Mouse (Mus musculus) liver, adult 2 months (tissue): ENCODE measurements around the gene Lbx2. TPM values are rescaled to one million over a fixed set of nuclear protein-coding genes. Genes with fewer than 3 reads are reported as not detected.

Source experiments
- DNase-seq: peaks from one replicate; pipeline ENCODE4 v3.0.0-alpha.2; 2011; ENCODE audit warnings: low read depth, low spot score; ENCODE audit errors: extremely low read depth
- H3K27ac ChIP-seq: fragments of 200-500 bp; replicated peaks from 2 replicates; pipeline ENCODE4 v1.5.1; 2012; ENCODE audit warnings: low read depth, mild to moderate bottlenecking, control low read depth, inconsistent platforms, low read length; ENCODE audit not compliant: insufficient read depth
- H3K27me3 ChIP-seq: fragments of 200-500 bp; 2 replicates; pipeline ENCODE4 v1.6.1; 2012; ENCODE audit warnings: mild to moderate bottlenecking, moderate library complexity, low read length, inconsistent platforms; ENCODE audit not compliant: control insufficient read depth, insufficient read depth
- H3K36me3 ChIP-seq: fragments of 200-500 bp; 2 replicates; pipeline ENCODE4 v1.6.1; 2012; ENCODE audit warnings: low read length, inconsistent platforms; ENCODE audit not compliant: control insufficient read depth, insufficient read depth
- H3K4me1 ChIP-seq: fragments of 200-500 bp; 2 replicates; pipeline ENCODE4 v1.6.1; 2011; ENCODE audit warnings: low read length; ENCODE audit not compliant: control insufficient read depth, insufficient read depth
- H3K4me3 ChIP-seq: fragments of 200-500 bp; 2 replicates; pipeline ENCODE4 v1.5.1; 2011; ENCODE audit warnings: low read depth, mild to moderate bottlenecking, control low read depth, low read length, moderate library complexity; ENCODE audit not compliant: insufficient read depth
- H3K79me2 ChIP-seq: fragments of 200-500 bp; 2 replicates; pipeline ENCODE4 v1.6.1; 2012; ENCODE audit warnings: inconsistent platforms, mild to moderate bottlenecking, low read length, moderate library complexity; ENCODE audit not compliant: control insufficient read depth, insufficient read depth
- H3K9ac ChIP-seq: fragments of 200-500 bp; 2 replicates; pipeline ENCODE4 v1.6.1; 2012; ENCODE audit warnings: low read depth, mild to moderate bottlenecking, control low read depth, inconsistent platforms, low read length
- CTCF ChIP-seq: fragments of 200-500 bp; IDR thresholded peaks from 2 replicates; pipeline ENCODE4 v1.5.1; 2011; ENCODE audit warnings: low read depth, low read length, control low read depth
- POLR2A ChIP-seq: fragments of 200-500 bp; IDR thresholded peaks from 2 replicates; pipeline ENCODE4 v1.6.1; 2011; ENCODE audit warnings: low read length, control low read depth; ENCODE audit not compliant: insufficient read depth; ENCODE audit errors: extremely low read depth
- WGBS: fragments of 180-500 bp; shearing (Covaris S2); methylation state at CpG from one replicate; pipeline ENCODE4 v1.1.7; 2018; 5-methylcytosine and 5-hydroxymethylcytosine counted together
- polyA plus RNA-seq: library from polyadenylated mRNA; depleted of rRNA; stranded (reverse); fragments of >200 nt; gene quantifications from 2 replicates; pipeline ENCODE4 v1.2.3, GENCODE M21; 2012
- total RNA-seq: library from RNA; depleted of rRNA; stranded (reverse); fragments of >200 nt; gene quantifications from 2 replicates; pipeline ENCODE4 v1.2.3, GENCODE M21; 2014

Lbx2 gene
- total and polyA plus RNA-seq, 2 experiments: 0.34 to 0.65 TPM

DNA sequence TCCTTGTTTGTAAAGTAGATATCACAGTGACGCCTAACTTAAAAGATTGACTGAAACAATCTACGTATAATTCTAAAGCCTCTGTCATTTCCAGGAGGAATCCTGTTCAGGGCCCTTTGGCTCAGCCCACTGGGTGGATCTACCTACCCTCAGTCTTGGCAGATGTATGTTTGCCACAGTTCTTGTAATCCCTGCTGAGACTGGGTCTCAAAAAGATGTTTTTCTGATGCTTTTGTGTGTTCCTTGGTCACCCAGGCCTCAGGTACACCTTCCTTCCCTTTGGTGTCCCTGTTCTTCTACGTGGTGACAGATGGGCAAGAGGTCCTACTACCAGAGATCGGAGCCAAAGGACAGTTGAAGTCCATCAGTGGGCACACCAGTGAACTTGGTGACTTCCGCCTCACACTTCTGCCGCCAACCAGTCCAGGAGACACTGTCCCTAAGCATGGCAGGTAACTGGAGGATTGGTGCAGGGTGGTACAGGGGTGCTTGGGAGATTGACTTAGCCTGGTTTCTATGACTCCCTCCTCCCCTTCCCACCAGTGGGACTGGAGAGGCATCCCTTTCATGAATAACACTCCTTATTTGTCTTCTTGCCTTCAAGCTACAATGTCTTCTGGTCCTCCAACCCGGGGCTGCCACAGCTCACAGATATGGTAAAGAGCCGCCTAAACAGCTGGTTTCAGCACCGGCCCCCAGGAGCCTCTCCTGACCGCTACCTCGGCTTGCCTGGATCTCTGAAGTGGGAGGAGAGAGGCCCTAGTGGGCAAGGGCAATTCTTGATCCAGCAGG is 30.4 kb downstream of the Lbx2 start:
- Histone ChIP-seq H3K79me2 (peaks cover 4% of the 10 kb centered on the region; the same call in 1 of the 2 replicates), H3K9ac (peak overlapping the region; percentile 93; the same call in 1 of the 2 replicates), H3K36me3 (no peaks in the 10 kb centered on the region), H3K4me1 (peaks cover 20% of the 10 kb centered on the region), H3K27ac (no peak overlapping the region), H3K27me3 (no peaks in the 10 kb centered on the region), H3K4me3 (peak overlapping the region; percentile 93; the same call in 1 of the 2 replicates)
- 67% methylated on average over 11 of the region's 11 CpGs for WGBS
- no peak for DNase-seq
- TF ChIP-seq CTCF: no peak
- no peak for TF ChIP-seq POLR2A

GRCm38 (mm10) chr6:83117165-83117438 is 30.9 kb downstream of the Lbx2 start:
- Histone ChIP-seq H3K27ac (no peak overlapping the region), H3K27me3 (no peaks in the 10 kb centered on the region), H3K36me3 (no peaks in the 10 kb centered on the region), H3K4me1 (peaks cover 20% of the 10 kb centered on the region), H3K79me2 (peaks cover 4% of the 10 kb centered on the region; the same call in 1 of the 2 replicates), H3K4me3 (no peak overlapping the region), H3K9ac (no peak overlapping the region)
- DNase-seq: no peak
- TF ChIP-seq POLR2A: no peak
- TF ChIP-seq CTCF: no peak
- 84% methylated on average over 4 of the region's 4 CpGs for WGBS

GRCm38 (mm10) chr6:83117616-83118015 is 31.4 kb downstream of the Lbx2 start:
- Histone ChIP-seq H3K79me2 (peaks cover 4% of the 10 kb centered on the region; the same call in 1 of the 2 replicates), H3K4me3 (no peak overlapping the region), H3K27ac (no peak overlapping the region), H3K27me3 (no peaks in the 10 kb centered on the region), H3K36me3 (no peaks in the 10 kb centered on the region), H3K4me1 (peaks cover 20% of the 10 kb centered on the region), H3K9ac (no peak overlapping the region)
- TF ChIP-seq CTCF (no peak), POLR2A (no peak)
- WGBS: 83% methylated on average over 13 of the region's 13 CpGs
- DNase-seq: no peak

GRCm38 (mm10) chr6:83118369-83118768 is 32.2 kb downstream of the Lbx2 start:
- DNase-seq: no peak
- H3K4me1 ChIP-seq: peaks cover 20% of the 10 kb centered on the region
- H3K27me3 ChIP-seq: no peaks in the 10 kb centered on the region
- H3K27ac ChIP-seq: no peak overlapping the region
- H3K79me2 ChIP-seq: peaks cover 4% of the 10 kb centered on the region; the same call in 1 of the 2 replicates
- TF ChIP-seq CTCF: no peak
- TF ChIP-seq POLR2A: no peak
- no peak overlapping the region for H3K9ac ChIP-seq
- no peaks in the 10 kb centered on the region; the same call in 1 of the 2 replicates for H3K36me3 ChIP-seq
- no peak overlapping the region for H3K4me3 ChIP-seq
- WGBS: 81% methylated on average over 11 of the region's 11 CpGs

DNA sequence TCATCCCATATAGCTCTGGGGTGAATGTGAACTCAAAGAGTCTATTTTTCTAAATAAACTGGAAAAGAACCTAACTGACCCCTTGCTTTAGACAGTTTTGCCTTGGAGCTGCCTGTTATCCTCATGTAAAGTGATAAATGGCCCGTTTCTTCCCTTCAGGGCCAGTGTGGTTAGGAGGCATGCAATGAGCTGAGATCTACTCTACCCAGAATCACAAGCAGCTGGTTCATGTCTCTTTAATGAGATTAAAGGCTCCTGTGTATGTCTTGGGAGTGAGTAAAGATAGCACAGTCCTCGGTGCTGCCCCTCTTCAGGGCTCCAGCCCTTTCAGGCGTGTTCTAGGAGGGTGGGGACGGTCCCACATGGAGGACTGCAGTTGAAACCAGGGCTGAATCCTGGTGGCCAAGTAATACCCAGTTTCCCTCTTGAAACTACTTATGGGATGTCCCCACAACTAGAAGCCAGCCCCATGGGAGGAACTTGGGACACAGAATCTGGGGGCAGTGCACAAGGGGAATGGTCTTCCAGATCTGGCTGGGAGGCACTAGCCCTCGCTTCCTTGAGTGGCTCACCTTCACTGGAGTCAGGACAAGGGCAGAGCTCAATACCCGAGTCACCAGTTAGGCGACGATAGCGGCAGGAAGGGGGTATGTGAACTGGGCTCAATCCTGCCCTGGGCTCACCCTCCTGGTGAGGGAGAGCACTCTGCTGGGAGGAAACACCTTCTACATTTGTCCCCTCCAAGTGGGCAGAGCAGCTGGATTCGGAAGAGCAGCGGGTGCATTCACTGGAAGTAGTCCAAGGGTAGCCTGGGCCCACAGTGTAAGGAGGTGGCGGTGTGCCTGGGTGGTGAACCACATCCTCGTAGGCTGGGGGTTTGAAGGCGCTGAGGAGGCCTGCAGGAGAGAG is 32.9 kb downstream of the Lbx2 start:
- H3K27ac ChIP-seq: no peak overlapping the region
- no peak for DNase-seq
- TF ChIP-seq POLR2A: no peak
- no peak for TF ChIP-seq CTCF
- no peaks in the 10 kb centered on the region for H3K27me3 ChIP-seq
- H3K36me3 ChIP-seq: no peaks in the 10 kb centered on the region; the same call in 1 of the 2 replicates
- H3K4me3 ChIP-seq: no peak overlapping the region
- peaks cover 4% of the 10 kb centered on the region; the same call in 1 of the 2 replicates for H3K79me2 ChIP-seq
- no peak overlapping the region for H3K9ac ChIP-seq
- WGBS: 87% methylated on average over 14 of the region's 14 CpGs
- peaks cover 18% of the 10 kb centered on the region for H3K4me1 ChIP-seq
